Mouse (Mus musculus) kidney, postnatal 4 days (tissue): Measurements from ENCODE around the gene Rnf135.
"Not testable (repeated sequence)": the region's sequence is repeated elsewhere in the genome, so short reads cannot be mapped to it uniquely, and the experiment has no call there.

ENCODE experiments used
- DNase-seq, 2 experiments: peaks; one replicate each; pipeline ENCODE4 v3.0.0; 2021; ENCODE audit warnings: mixed read lengths in 2 of 2

Rnf135 gene

DNA sequence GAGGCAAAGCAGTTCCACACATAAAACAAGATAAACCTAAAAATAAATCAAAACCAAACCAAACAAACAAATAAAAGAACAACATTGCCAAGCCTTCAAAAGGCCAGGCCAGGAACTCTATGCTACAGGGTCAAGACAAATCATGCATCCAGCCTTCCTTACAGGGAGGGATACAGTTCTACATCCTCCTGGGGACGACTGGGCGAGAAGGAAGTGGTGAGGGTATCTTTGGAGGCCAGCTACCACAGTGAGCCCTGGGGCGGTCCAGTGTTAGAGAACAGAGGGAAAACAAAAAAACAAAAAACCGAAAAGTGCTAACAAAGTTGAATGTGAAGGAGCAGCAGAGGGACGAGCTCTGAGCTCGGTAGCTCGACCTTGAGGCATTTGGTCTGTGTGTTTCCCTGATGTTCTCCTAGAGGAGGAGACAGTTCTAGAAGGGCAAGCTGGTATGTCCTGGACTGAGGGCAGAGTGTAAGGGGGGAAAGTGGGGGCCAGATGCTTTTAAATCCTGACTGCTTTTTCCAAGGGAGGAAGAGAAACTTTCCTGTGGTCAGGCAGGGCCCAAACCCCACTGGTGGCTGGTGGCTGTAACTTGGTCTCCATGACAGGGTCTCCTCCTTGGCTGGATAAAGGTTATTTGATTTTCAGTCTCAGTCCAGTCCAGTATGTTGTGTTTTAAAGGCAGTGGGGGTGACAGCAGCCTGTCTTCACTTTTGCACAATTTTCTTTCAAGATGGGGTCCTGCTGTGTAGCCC is 20.1 kb upstream of the Rnf135 start:
- DNase-seq = no peak

DNA sequence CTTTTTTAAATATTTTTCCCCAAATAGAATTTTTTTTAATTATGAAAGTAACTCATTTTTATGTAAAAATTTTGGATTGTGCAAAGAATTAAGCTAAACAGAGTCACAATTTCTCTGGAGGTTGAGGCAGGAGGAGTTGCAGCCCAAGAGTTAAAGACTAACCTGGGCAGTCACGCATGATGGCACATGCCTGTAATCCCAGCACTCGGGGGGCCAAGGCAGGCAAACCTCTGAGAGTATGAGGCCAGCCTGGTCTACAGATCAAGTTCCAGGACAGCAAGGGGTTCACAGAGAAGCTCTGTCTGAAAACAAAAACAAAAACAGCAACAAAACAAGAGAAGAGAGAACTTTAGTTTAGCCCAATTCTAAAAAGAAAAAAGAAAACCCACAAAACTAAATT is 19.4 kb upstream of the Rnf135 start:
- DNase-seq = peak in 1 of 2 experiments; percentile 40

DNA sequence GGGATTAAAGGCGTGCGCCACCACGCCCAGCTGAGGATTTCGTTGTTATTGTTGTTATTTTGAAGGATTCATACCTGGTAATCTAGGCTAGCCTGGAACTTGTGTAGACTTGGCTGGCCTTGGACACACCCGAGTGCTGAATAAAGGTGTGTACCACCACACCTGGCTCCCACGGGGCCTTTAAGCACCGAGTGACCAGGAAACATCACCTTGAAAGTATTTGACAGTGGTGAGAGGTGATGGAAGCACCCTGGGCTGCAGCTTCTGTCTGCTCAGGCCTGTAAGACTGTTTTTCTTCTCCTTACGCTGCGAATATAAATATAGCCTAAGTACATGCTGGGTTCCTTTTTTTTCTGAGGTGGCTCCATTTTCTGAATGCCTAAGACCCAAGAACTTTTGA is 15.5 kb upstream of the Rnf135 start:
- DNase-seq = no peak

DNA sequence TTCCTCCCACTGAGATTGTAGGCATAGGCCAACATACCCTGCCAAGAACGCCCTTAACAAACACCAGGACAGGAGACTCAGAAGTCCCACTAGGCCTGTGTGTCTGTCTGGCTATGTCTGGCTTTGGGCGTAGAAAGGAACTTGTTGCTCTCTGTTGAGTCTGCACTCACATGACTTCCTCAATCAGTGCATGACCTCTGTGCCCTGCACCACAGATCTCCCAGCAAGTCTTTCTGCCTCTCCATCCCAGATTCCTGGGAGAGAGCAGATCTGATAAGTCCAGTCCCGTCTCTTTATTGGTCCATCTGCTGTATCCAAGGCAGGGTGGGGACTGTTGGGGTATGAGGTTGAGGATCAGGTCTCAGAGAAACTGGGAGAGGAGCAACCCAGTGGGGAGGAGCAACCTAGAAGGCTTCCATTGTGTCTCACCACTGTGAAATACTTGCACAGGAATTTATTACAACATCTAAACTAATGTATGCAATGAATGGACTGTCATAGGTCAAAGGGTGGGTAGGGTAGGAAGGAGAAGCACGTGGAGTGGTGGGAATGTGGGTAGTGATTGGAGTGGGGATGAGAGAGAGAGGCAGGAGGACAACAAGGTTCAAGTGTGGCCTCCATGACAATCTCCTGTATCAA is 14.9 kb upstream of the Rnf135 start:
- no peak for DNase-seq

DNA sequence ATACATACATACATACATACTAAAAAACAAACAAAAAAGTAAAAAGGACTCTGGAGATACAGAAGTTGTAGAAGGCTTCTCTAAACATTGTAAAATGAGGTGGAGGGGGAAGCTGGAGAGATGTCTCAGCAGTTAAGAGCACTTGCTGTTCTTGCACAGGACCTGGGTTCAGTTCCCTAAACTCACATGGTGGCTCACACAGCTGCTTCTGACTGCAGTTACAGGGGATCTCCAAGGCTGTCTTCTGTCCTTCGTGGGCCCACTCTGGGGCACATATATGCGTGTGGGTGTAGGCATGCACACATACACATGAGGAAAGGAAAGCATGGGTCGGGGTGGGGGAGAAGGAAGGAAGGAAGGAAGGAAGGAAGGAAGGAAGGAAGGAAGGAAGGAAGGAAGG is 14.0 kb upstream of the Rnf135 start:
- DNase-seq = no peak

DNA sequence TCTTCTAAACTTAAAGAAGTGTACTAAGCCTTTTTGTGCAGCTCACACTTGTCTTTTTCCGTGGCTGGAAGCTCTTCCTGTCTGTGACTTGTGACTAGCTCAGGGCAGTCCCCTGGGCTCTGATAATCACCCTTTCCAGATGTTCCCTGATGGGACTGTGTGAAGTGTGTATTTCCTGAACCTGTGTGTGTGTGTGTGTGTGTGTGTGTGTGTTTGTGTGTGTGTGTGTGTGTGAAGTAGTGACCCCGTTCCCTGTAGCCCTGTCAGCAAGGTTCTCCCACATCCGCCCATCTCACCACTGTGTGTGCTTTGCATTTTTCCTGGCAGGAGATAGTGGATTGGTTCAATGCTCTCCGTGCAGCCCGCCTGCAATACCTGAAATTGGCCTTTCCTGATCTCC is 13.3 kb upstream of the Rnf135 start:
- no peak for DNase-seq

DNA sequence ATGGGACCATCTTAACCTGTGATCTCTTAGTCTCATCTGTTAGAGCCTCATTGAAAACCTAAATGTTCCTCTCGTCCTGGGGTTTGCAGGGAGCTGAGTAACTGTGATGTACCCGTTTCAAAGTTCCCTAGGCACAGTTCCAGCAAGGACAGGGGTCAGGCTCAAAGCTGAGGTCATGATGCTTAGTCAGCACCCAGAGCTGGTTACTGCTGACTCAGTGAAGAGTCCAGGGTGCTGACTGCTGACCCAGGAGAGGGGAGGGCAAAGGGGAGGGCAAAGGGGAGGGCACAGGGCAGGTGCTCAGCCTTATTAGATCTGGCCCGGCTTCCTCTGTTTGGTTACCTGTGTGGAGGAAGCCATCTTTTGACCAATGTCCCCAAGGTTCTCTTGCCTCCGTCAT is 11.8 kb upstream of the Rnf135 start:
- peak in 1 of 2 experiments; percentile 44 for DNase-seq

DNA sequence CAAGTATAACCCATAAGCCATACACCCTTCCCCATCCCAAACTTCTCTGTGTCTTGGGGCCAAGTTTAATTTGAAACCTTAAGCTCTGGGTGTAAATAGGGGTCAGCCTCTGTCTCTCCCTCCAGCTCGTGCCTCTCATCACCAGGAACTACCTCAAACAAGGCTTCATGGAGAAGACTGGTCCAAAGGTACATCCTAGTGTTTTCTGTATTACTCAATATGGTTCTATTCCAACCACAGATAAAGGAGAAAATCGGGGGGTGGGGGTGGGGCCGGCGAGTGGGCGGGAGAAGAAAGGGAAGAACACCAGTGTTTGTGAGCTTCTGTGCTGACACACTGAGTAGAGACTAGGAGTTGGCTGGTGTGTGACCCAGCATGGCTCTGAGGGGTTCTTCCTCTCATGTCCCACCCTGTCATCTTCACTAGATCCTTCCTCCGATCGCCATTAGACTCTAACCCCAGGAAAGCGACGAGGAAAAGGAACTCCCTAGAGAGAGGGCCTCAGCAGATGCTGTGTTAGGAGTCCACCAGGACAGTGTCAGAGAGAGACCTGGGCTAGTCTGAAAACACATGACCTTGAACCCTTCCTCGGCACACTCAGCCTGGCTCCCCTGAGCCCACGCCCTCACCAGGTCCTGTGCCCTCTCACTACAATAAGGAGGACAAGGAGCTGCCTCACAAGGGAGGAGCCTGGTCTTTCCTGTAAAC is 9.5 kb upstream of the Rnf135 start:
- no peak for DNase-seq

DNA sequence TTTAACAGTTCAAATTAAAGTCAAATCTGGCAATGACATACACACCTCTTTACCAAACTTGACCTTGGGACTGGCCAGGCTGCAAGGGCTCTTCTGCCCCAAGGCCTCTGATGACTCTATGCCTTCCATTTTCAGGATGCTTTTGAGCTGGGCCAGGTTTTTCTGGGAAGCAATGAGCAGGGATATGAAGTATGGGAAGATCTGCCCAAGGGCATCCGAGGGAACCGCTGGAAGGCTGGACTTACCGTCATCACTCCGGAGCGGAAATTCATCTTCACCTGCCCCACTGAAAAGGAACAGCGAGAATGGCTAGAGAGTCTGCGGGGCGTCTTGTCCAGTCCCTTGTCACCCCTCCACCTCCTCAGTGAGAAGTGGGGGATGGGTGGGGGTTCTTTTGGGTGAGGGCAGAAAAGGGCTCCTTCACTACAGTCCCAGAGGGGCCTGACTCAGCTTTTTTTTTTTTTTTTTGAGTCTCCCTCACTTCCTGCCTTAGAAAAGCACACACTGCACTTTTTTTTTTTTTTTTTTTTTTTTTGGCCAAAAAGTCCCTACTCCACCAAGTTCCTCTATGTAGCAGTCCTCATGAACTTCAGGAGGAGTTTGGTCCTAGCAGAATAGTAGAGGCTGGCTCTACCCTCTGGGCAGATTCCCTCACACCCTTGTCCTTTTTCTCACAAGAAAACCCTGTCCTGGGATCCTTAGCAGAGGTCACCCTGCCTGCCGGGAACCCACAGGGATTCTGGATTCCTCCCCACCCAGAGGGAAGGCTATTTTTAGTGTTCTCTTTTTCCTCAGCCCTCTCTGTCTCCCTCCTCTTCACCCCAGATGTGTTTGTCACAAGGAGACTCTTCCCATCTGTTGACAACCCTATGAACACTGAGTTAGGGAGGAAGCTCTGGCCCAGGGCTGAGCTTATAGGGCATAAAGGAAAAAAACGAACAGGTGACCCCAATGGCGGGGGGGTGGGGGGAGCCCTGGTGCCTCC is 6.4 kb upstream of the Rnf135 start:
- DNase-seq = peak in 1 of 2 experiments; percentile 30

DNA sequence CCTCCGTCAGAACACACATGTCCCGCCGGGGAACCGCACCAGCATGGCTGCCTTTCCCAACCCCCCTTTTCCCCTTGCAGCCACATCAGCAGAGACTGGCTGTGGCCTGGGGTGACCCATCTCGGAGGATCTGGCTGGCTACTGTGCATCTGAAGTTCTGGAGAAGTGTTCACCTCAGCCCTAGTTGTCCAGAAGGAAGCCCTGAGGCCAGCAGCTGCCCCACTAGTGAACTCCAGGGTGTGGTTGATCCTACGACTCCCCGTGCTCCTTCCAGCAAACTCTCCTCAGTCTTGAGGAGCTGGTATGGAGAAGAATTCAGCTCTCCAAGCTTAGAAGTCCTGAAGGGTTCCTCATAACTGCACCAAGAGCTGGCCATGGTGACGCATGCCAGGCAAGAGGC is 5.3 kb upstream of the Rnf135 start:
- DNase-seq = no peak

DNA sequence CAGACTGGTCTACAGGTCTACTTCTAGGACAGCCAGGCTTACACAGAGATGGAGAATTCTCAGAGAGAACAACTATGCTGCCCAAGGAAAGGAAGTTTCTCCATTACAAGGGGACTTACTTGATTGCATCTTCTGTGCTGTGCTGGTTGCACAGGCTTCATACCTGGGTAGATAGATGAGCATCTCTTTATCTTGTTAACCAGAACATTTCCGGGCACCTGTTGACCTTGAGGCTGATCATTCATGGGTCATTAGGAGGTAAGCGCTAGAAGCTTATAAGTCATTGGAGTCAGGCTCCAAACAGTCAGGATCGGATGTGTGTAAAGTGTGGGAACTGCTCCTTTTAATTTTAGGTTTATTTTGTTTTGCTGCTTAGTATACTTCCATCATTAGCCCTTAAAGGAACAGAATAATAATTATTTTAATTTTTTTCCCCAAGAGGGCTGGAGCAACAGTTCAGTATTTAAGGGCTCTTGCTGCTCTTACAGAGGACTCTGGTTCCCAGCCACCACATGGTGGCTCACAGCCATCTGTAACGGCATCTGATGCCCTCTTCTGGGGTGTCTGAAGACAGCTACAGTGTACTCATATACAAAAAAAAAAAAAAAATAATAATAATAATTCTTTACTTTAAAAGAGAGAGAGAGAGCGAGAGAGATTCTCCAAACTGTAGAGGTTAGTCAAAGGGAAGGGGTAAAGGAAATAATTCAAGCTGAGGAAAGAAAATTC is 2.5 kb upstream of the Rnf135 start:
- DNase-seq = no peak

DNA sequence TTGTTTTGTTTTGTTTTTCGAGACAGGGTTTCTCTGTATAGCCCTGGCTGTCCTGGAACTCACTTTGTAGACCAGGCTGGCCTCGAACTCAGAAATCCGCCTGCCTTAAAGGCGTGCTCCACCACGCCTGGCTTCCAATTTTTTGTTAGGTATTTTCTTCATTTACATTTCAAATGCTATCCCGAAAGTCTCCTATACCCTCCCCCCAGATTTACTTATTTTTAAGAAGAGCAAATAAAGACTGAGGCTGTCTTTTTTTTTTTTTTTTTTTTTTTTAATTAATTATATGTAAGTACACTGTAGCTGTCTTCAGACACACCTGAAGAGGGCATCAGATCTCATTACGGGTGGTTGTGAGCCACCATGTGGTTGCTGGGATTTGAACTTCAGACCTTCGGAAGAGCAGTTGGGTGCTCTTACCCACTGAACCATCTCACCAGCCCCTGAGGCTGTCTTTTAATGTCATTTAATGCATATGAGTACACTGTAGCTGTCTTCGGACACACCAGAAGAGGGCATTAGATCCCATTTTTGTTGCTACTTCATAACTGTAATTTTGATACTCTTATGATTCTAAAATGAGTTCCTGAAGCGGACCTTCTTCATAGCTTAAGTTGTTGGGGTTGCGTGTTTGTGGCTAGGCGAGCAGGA is 472 bp upstream of the Rnf135 start:
- not testable (repeated sequence) for DNase-seq

DNA sequence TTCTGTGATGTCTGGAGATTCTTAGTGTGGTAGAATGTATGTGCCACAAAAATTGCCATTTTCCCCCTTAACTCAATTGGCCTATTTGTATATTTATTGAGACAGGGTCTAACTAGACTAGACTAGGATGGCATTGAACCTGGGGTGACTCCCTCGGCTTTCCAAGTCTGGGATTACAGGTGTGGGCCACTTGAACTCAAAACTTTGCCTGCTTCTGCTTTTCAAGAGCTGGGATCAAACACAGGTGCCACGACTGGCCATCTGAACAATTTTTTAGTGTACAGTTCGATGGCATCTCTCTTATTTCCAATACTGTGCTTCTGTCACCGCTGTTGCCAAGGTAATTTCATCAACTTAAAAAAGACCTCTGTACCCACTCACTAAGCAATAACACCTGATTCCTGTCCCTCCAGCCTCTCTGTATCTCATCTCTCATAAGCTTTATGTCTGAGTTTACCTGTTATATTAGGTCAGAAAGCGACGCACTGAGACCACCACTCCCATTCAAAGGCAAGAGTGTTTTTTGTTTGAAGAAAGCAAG is 950 bp downstream of the Rnf135 start:
- DNase-seq = no peak

DNA sequence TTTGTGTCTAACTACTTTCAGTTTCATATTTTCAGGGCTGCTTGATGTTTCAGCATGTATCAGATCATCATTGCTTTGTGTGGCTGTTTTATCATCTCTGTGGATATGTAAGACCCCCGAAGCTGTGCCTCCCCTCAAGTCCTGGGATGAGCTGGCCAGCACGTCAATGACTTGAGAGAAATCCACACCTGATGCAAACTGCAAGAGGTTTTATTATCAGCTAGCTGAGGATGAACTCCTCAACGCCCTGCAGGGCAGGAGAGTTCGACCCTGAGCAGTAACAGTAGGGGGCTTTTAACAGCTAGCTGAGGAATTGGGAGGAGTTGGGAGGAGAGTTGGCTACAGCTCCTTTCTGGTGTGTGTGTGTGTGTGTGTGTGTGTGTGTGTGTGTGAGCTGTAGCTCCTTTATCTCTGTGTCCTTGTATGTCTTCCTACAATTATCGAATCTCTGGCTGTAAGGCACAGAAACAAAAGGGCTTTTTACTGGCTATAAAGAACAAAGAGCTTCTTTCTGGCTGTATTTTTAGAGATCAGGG is 1.9 kb downstream of the Rnf135 start:
- DNase-seq = not testable (repeated sequence)

DNA sequence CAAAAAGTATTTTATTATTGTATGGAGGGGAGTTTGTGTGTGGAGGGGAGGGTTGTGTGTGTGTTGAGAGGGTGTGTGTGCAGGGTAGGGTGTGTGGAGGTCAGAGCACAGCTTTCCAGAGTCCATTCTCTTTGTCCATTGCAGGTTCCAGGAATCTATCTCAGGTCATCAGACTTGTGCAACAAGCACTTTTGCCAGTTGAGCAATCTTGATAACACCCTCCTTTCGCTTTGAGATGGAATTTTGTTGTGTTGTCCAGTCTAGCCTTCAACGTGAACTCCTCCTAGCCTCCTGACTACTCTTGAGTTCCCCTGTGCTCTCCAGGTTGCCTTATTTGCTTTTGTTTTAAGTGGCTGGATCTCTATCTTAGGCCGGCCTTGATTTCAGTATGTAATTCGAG is 6.6 kb downstream of the Rnf135 start:
- DNase-seq = no peak

DNA sequence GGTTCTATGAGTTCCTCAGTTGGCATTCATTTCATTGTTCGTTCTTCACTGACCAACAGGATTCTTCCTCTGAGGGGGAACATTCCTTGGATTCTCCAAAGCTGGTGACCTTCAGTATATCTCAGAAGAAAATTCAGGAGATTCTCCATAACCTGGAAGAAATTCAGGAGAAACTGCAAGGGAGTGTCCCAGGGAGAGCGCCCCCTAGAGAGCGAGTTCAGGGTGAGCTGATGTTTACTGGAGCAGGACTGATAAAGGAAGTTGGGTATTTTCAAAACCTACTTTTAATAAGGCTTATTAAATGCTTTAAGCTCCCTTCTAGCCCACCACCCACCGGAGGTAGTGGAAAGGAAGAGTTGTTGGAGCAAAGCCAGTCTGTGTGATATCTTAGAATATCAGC is 10.2 kb downstream of the Rnf135 start:
- DNase-seq = no peak

DNA sequence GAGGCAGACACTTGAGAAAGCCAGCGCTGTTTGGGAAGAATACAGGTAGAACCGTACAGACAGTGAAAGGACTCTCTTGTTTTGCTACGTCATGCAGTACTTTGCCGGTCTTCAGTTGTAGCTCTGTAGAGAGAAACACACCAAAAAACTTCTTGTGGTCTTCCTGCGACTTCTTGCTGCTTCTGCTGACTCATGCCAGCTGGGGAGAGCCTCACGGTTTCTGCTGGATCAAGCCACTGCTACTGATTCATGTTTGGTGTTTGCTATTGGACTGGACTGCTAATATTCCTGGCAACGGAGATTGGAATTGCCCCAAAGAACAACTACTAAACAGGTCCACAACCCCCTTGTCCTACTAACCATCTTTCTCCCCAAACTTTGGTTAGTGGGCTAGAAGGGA is 12.7 kb downstream of the Rnf135 start:
- no peak for DNase-seq

DNA sequence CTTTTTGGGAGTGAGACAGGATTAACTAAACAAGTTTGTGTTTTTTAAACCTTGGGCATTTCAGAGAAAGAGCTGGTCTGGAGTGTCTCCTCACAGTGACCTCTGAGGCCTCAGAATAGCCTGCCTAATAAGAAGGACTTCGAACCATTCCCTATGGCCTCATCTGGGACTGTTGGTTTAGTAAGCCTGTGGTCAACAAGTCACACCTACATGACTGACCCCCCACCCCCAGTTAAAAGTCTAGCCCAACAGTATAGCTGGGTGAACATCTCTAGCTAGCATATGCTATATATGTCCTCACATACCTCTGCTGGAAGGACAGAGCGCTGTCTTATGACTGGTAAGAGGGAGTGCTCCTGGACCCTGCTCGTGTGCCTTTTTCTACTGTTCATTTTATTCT is 15.7 kb downstream of the Rnf135 start:
- no peak for DNase-seq

DNA sequence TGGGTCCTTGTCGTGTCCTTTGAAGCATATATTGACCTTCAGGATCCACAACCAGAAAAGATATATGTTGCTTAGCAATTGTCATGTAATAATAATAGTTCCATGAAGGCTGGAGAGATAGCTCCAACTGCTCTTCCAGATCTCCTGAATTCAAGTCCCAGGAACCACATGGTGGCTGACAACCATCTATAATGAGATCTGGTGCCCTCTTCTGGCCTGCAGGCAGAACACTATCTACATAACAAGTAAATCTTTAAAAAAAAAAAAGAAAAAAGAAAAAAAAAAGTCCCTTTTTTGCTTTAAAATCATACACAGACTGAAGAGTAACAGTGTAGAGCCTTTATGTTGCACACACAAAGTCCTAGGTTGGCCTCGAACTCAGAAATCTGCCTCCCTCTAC is 16.1 kb downstream of the Rnf135 start:
- DNase-seq = no peak

DNA sequence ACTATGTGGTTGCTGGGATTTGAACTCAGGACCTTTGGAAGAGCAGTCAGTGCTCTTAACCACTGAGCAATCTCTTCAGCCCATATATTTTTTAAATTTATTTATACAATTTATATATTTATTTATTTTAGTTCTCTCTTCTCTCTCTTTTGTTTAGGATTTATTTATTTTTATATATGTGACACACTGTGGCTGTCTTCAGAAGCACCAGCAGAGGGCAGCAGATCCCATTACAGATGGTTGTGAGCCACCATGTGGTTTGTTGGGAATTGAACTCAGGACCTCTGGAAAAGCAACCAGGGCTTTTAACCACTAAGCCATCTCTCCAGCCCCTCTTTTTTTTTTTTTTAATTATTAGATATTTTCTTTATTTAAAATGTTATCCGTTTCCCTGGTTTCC is 16.7 kb downstream of the Rnf135 start:
- DNase-seq = peak; percentile 46 to 55

DNA sequence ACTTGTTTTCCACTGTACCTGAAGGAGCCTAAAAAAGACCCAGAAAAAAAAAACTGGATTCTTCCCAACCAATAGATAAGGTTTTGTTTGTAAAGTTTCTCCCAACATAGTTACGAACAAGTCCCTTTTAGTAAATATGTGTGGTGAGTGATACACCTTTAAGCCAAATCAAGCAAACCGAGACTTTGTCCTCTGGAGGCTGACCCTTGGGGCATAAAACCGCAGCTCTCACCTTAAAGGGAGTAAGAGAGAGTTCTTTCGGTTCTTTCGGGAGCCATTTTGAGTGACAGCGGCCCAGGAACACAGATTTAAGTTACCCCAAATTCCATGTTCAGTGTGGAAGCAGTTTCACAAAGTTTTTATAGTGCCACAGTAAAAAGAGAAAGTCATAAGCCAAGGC is 18.6 kb downstream of the Rnf135 start:
- DNase-seq = no peak
